Mouse (Mus musculus) liver, postnatal 0 days (tissue): ENCODE data around the gene Adsl. TPM values are rescaled to one million over a fixed set of nuclear protein-coding genes. Genes with fewer than 3 reads are reported as not detected.
"Not testable (repeated sequence)": the region's sequence is repeated elsewhere in the genome, so short reads cannot be mapped to it uniquely, and the experiment has no call there.

Experiments
- ATAC-seq: fragments of 200-750 bp; cut with Nextera tagmentation; 2 replicates; pipeline ENCODE4 v1.8.0; 2017; ENCODE audit warnings: mild to moderate bottlenecking, moderate library complexity
- DNase-seq: peaks from one replicate; pipeline ENCODE4 v3.0.0-alpha.2; 2016
- H3K27ac ChIP-seq: fragments of 300-500 bp; sonication (generic); 2 replicates; pipeline ENCODE4 v1.5.1; 2014; ENCODE audit warnings: antibody characterized with exemption, moderate library complexity, mild to moderate bottlenecking, low read depth
- H3K27me3 ChIP-seq: fragments of 300-500 bp; sonication (generic); 2 replicates; pipeline ENCODE4 v1.6.1; 2014; ENCODE audit warnings: low read length, control low read depth, mixed read lengths; ENCODE audit not compliant: insufficient read depth
- H3K36me3 ChIP-seq: fragments of 300-500 bp; sonication (generic); replicated peaks from 2 replicates; pipeline ENCODE4 v1.6.1; 2014; ENCODE audit warnings: mild to moderate bottlenecking, control low read depth, low read length, moderate library complexity, mixed read lengths; ENCODE audit not compliant: insufficient read depth
- H3K4me1 ChIP-seq: fragments of 300-500 bp; sonication (generic); 2 replicates; pipeline ENCODE4 v1.6.1; 2014; ENCODE audit warnings: antibody characterized with exemption, mild to moderate bottlenecking, control low read depth; ENCODE audit not compliant: insufficient read depth
- H3K4me2 ChIP-seq: fragments of 300-500 bp; sonication (generic); 2 replicates; pipeline ENCODE4 v1.6.1; 2014; ENCODE audit warnings: low read depth, mild to moderate bottlenecking, low read length, moderate library complexity, mixed read lengths
- H3K4me3 ChIP-seq: fragments of 300-500 bp; sonication (generic); 2 replicates; pipeline ENCODE4 v1.5.1; 2014; ENCODE audit warnings: low read depth, low read length
- H3K9ac ChIP-seq: fragments of 300-500 bp; sonication (generic); replicated peaks from 2 replicates; pipeline ENCODE4 v1.6.1; 2014; ENCODE audit warnings: mild to moderate bottlenecking, moderate library complexity
- H3K9me3 ChIP-seq: fragments of 300-500 bp; sonication (generic); 2 replicates; pipeline ENCODE4 v1.6.1; 2016; ENCODE audit warnings: mild to moderate bottlenecking, control low read depth, low read length, mixed read lengths
- CTCF ChIP-seq: sonication (generic); IDR thresholded peaks from 2 replicates; pipeline ENCODE4 v1.5.1; 2016; ENCODE audit warnings: antibody characterized with exemption, low read depth
- EP300 ChIP-seq: IDR thresholded peaks from 2 replicates; pipeline ENCODE4 v1.6.1; 2016; ENCODE audit warnings: antibody characterized with exemption, low read depth, mild to moderate bottlenecking
- WGBS: fragments of 180-500 bp; shearing (Covaris S2); extraction: QIAGEN DNeasy Blood & Tissue Kit; methylation state at CpG from one replicate; pipeline ENCODE4 v1.1.7; 2014; ENCODE audit not compliant: insufficient replicate concordance; 5-methylcytosine and 5-hydroxymethylcytosine counted together
- polyA plus RNA-seq: library from polyadenylated mRNA; unstranded; fragments of >200 nt; fragmentation: Nextera tagmentation; extraction: Ambion mirVana; gene quantifications from 2 replicates; pipeline ENCODE4 v1.2.1, GENCODE M21; 2015

Gene Adsl
- polyA plus RNA-seq, 1 experiment from 2014 or later: 37.0 TPM

- WGBS: 82% methylated on average over 2 of the region's 2 CpGs
- ATAC-seq (no peak), DNase-seq (no peak)
- TF ChIP-seq CTCF: no peak
- TF ChIP-seq EP300: no peak
- H3K27me3 ChIP-seq: no peaks in the 10 kb centered on the region
- H3K4me3 ChIP-seq: no peak overlapping the region
- H3K4me2 ChIP-seq: no peak overlapping the region
- no peak overlapping the region for H3K9ac ChIP-seq
- no peaks in the 10 kb centered on the region for H3K9me3 ChIP-seq
- no peak overlapping the region for H3K27ac ChIP-seq
- no peaks in the 10 kb centered on the region for H3K4me1 ChIP-seq
- peaks cover 71% of the 10 kb centered on the region for H3K36me3 ChIP-seq
These were observed 24.1 kb upstream of the Adsl start for GRCm38 (mm10) chr15:80924211-80924610.

- ATAC-seq (peak; percentile 57; the same call in 1 of the 2 replicates), DNase-seq (no peak)
- TF ChIP-seq EP300 (no peak), CTCF (no peak)
- Histone ChIP-seq H3K36me3 (peaks cover 71% of the 10 kb centered on the region), H3K4me2 (no peak overlapping the region), H3K4me3 (no peak overlapping the region), H3K9me3 (no peaks in the 10 kb centered on the region), H3K9ac (no peak overlapping the region), H3K27me3 (no peaks in the 10 kb centered on the region), H3K27ac (no peak overlapping the region), H3K4me1 (no peaks in the 10 kb centered on the region)
- WGBS: 84% methylated on average over 20 of the region's 20 CpGs
These were observed 19.4 kb upstream of the Adsl start for GRCm38 (mm10) chr15:80928811-80929355.

- 68% methylated on average over 14 of the region's 16 CpGs for WGBS
- DNase-seq (no peak), ATAC-seq (no peak)
- TF ChIP-seq CTCF (no peak), EP300 (no peak)
- Histone ChIP-seq H3K27me3 (no peaks in the 10 kb centered on the region), H3K9me3 (no peaks in the 10 kb centered on the region), H3K27ac (no peak overlapping the region), H3K4me3 (no peak overlapping the region), H3K36me3 (peaks cover 61% of the 10 kb centered on the region), H3K4me2 (no peak overlapping the region), H3K4me1 (no peaks in the 10 kb centered on the region), H3K9ac (no peak overlapping the region)
These were observed 18.2 kb upstream of the Adsl start for GRCm38 (mm10) chr15:80930048-80930571.

- not testable (repeated sequence) for H3K4me2 ChIP-seq, H3K4me1 ChIP-seq, H3K9ac ChIP-seq, H3K27ac ChIP-seq, ATAC-seq, DNase-seq, H3K4me3 ChIP-seq, H3K9me3 ChIP-seq, H3K27me3 ChIP-seq
- peaks cover 64% of the 10 kb centered on the region for H3K36me3 ChIP-seq
- 93% methylated on average over 23 of the region's 23 CpGs for WGBS
These were observed 17.5 kb upstream of the Adsl start for GRCm38 (mm10) chr15:80930676-80931320.

GRCm38 (mm10) chr15:80931345-80931960 is 16.8 kb upstream of the Adsl start:
- peaks cover 64% of the 10 kb centered on the region for H3K36me3 ChIP-seq
- WGBS: 92% methylated on average over 9 of the region's 9 CpGs

GRCm38 (mm10) chr15:80934841-80935240 is 13.4 kb upstream of the Adsl start:
- no peaks in the 10 kb centered on the region for H3K4me1 ChIP-seq
- no peak overlapping the region for H3K9ac ChIP-seq
- H3K27me3 ChIP-seq: no peaks in the 10 kb centered on the region
- H3K27ac ChIP-seq: no peak overlapping the region
- H3K36me3 ChIP-seq: peaks cover 51% of the 10 kb centered on the region
- H3K4me3 ChIP-seq: no peak overlapping the region
- ATAC-seq: no peak
- no peak for DNase-seq
- H3K4me2 ChIP-seq: no peak overlapping the region
- 57% methylated on average over 5 of the region's 5 CpGs for WGBS
- TF ChIP-seq EP300: no peak
- no peak for TF ChIP-seq CTCF
- H3K9me3 ChIP-seq: no peaks in the 10 kb centered on the region

More at GRCm38 (mm10) chr15:80931345-80931960, 16.8 kb upstream of the Adsl start:
- no peaks in the 10 kb centered on the region for H3K27me3 ChIP-seq
- no peak overlapping the region for H3K4me3 ChIP-seq
- H3K9ac ChIP-seq: no peak overlapping the region
- no peaks in the 10 kb centered on the region for H3K9me3 ChIP-seq
- TF ChIP-seq EP300: no peak
- TF ChIP-seq CTCF: no peak
- no peaks in the 10 kb centered on the region for H3K4me1 ChIP-seq
- no peak for ATAC-seq
- H3K27ac ChIP-seq: no peak overlapping the region
- no peak overlapping the region for H3K4me2 ChIP-seq
- no peak for DNase-seq
